8 mouse cellular contexts compared by ENCODE assay signal in genomic region chr13:62684608-62685286, GRCm38 (mm10).
DNase-seq lines count a peak whose midpoint lies in the region; ATAC-seq and TF ChIP-seq lines count a peak whose summit lies in the region.
"Not testable (repeated sequence)": the region's sequence is repeated elsewhere in the genome, so short reads cannot be mapped to it uniquely, and the experiment has no call there.

No protein-coding gene starts in this region.

- peak overlapping the region; percentile 59 for H3K9ac ChIP-seq in hindbrain, embryonic 16.5 days (ENCODE audit: low read depth, low read length)

- H3K27ac ChIP-seq in cortical plate, adult 2 months (ENCODE audit: insufficient read depth, low read length), result peak overlapping the region; percentile 21; the same call in 1 of the 2 replicates
- H3K27ac ChIP-seq in gastrocnemius, adult 2 months, result peak overlapping the region; percentile 75
- H3K27ac ChIP-seq in hindbrain, embryonic 16.5 days (ENCODE audit: low read depth, low read length), result peak overlapping the region; percentile 48; the same call in 1 of the 2 replicates

- not testable (repeated sequence) for H3K27me3 ChIP-seq in hindbrain, embryonic 16.5 days (replicated peaks; ENCODE audit: control insufficient read depth, insufficient read depth, low read length)

- peak overlapping the region; percentile 57 for H3K4me2 ChIP-seq in hindbrain, embryonic 16.5 days (ENCODE audit: low read length)

- H3K4me3 ChIP-seq in cortical plate, adult 2 months (ENCODE audit: insufficient read depth, low read length), result peak overlapping the region; percentile 61
- H3K4me3 ChIP-seq in gastrocnemius, adult 2 months, result peak overlapping the region; percentile 75
- H3K4me3 ChIP-seq in hindbrain, embryonic 16.5 days (ENCODE audit: low read length), result peak overlapping the region; percentile 50

- H3K36me3 ChIP-seq in hindbrain, embryonic 16.5 days (ENCODE audit: control insufficient read depth, insufficient read depth, low read length), result not testable (repeated sequence)

- DNase-seq in ZHBTc4 (ENCODE audit: low read depth, low spot score), result peak; percentile 72
- peak; percentile 30 for DNase-seq in gastrocnemius, adult 2 months
- peak; percentile 29 to 32 for DNase-seq in layer of hippocampus, postnatal 36 days
- DNase-seq in lung, postnatal 14 days, result peak; percentile 15
- DNase-seq in ovary, postnatal 14 days (ENCODE audit: low spot score), result peak; percentile 9
- DNase-seq in thymus, postnatal 25 days, result peak; percentile 52

- peak; percentile 100 for ATAC-seq in hindbrain, embryonic 16.5 days

- H3K4me1 ChIP-seq in cortical plate, adult 2 months (ENCODE audit: control insufficient read depth, insufficient read depth, low read length); hindbrain, embryonic 16.5 days (ENCODE audit: control insufficient read depth, insufficient read depth, low read depth, low read length): not testable (repeated sequence)

- WGBS in hindbrain, embryonic 16.5 days, result 3% methylated on average over 15 of the region's 20 CpGs

- TF ChIP-seq CTCF in cortical plate, adult 2 months (IDR thresholded peaks at IDR 0.05; ENCODE audit: extremely low read depth, insufficient read depth, low read length); gastrocnemius, adult 2 months (IDR thresholded peaks at IDR 0.05): not testable (repeated sequence)

- intact Hi-C loops in gastrocnemius, adult 2 months (cut with DNase I), result not testable (repeated sequence)

- TF ChIP-seq POLR2A in cortical plate, adult 2 months (IDR thresholded peaks at IDR 0.05; ENCODE audit: extremely low read depth, insufficient read depth, low read length), result not testable (repeated sequence)

- H3K9me3 ChIP-seq in hindbrain, embryonic 16.5 days (ENCODE audit: control insufficient read depth, low read length), result not testable (repeated sequence)

Comparison
In these comparisons a context has a peak if more than half of its experiments do, and no peak if none do; other contexts are left out.
1. Peak in every context shown above with its lines: DNase-seq, ATAC-seq, H3K4me3 ChIP-seq and H3K27ac ChIP-seq.
2. DNase-seq: peak in every context shown above with its lines; median percentile 72 in ZHBTc4; 52 in thymus, postnatal 25 days; 30 in layer of hippocampus, postnatal 36 days; 30 in gastrocnemius, adult 2 months; 15 in lung, postnatal 14 days; 9 in ovary, postnatal 14 days.
3. H3K27ac ChIP-seq: peak in every context shown above with its lines; median percentile 75 in gastrocnemius, adult 2 months; 48 in hindbrain, embryonic 16.5 days; 21 in cortical plate, adult 2 months.